Mouse (Mus musculus) urinary bladder, postnatal 14 days (tissue): ENCODE measurements at regions not wholly inside any gene's neighbourhood (a gene's known extent, or its start where the extent isn't known, plus 50 kb on each side); places are given as distances from the start of the nearest gene placed in this dataset.

Source experiments
- DNase-seq: peaks from one replicate; pipeline ENCODE4 v3.0.0; 2021; ENCODE audit warnings: low spot score

- no peak for DNase-seq
Observed at GRCm38 (mm10) chr2:21267149-21267761, 61.7 kb downstream of the Thnsl1 start.

- DNase-seq = no peak
Observed at GRCm38 (mm10) chr2:21269989-21270846, 64.7 kb downstream of the Thnsl1 start.

GRCm38 (mm10) chr2:21273416-21273815 lies 67.9 kb downstream of the Thnsl1 start:
- DNase-seq = no peak

GRCm38 (mm10) chr2:21275315-21275714 lies 69.8 kb downstream of the Thnsl1 start:
- no peak for DNase-seq

- peak; percentile 70 for DNase-seq
Observed at GRCm38 (mm10) chr2:21280794-21281420, 75.4 kb downstream of the Thnsl1 start.

GRCm38 (mm10) chr2:21282505-21283200 lies 77.1 kb downstream of the Thnsl1 start:
- no peak for DNase-seq

- DNase-seq = no peak
Observed at GRCm38 (mm10) chr2:21284881-21285280, 79.4 kb downstream of the Thnsl1 start.

GRCm38 (mm10) chr2:21287786-21288185 lies 79.6 kb upstream of the Gpr158 start:
- DNase-seq = no peak

- DNase-seq = no peak
Observed at GRCm38 (mm10) chr2:21292669-21293151, 74.6 kb upstream of the Gpr158 start.

GRCm38 (mm10) chr2:21294002-21294401 lies 73.3 kb upstream of the Gpr158 start:
- DNase-seq = no peak

GRCm38 (mm10) chr2:21299681-21300080 lies 67.7 kb upstream of the Gpr158 start:
- no peak for DNase-seq
